Mouse (Mus musculus): ENCODE data around the gene Eng. TPM values are rescaled to one million over a fixed set of nuclear protein-coding genes. Genes with fewer than 3 reads are reported as not detected.

Gene Eng
- polyA plus RNA-seq, 1 experiment = 1.6 TPM

GRCm38 (mm10) chr2:32641810-32642209 lies 4.6 kb upstream of the Eng start:
- no peak overlapping the region for H3ac ChIP-seq (ENCODE audit: control insufficient read depth, insufficient read length)
- TF ChIP-seq MYOG (IDR thresholded peaks at IDR 0.05; ENCODE audit: control insufficient read depth in 1 of 3, insufficient read depth in 1 of 3, insufficient read length in 2 of 3, low read depth in 2 of 3) = no peak
- no peak for TF ChIP-seq POLR2AphosphoS2 (IDR thresholded peaks at IDR 0.05; ENCODE audit: insufficient read length, low read depth)
- H3K79me2 ChIP-seq (ENCODE audit: control insufficient read depth, insufficient read depth) = no peaks in the 10 kb centered on the region
- no peaks in the 10 kb centered on the region for H3K36me3 ChIP-seq (ENCODE audit: control insufficient read depth, insufficient read depth)
- H3K4me2 ChIP-seq (ENCODE audit: low read depth) = no peak overlapping the region
- H3K4me3 ChIP-seq = no peak overlapping the region
- no peaks in the 10 kb centered on the region for H3K27me3 ChIP-seq (ENCODE audit: control insufficient read depth, insufficient read depth, insufficient read length)

GRCm38 (mm10) chr2:32642813-32643212 lies 3.6 kb upstream of the Eng start:
- no peaks in the 10 kb centered on the region for H3K27me3 ChIP-seq (ENCODE audit: control insufficient read depth, insufficient read depth, insufficient read length)
- no peaks in the 10 kb centered on the region for H3K36me3 ChIP-seq (ENCODE audit: control insufficient read depth, insufficient read depth)
- no peak overlapping the region for H3ac ChIP-seq (ENCODE audit: control insufficient read depth, insufficient read length)
- H3K79me2 ChIP-seq (ENCODE audit: control insufficient read depth, insufficient read depth) = no peaks in the 10 kb centered on the region
- no peak for TF ChIP-seq USF1 (IDR thresholded peaks at IDR 0.05; ENCODE audit: low read depth)
- TF ChIP-seq POLR2AphosphoS2 (IDR thresholded peaks at IDR 0.05; ENCODE audit: insufficient read length, low read depth) = no peak
- TF ChIP-seq POLR2A (IDR thresholded peaks at IDR 0.05; ENCODE audit: insufficient read length, low read depth) = no peak
- no peak for TF ChIP-seq E2F4 (IDR thresholded peaks at IDR 0.05; ENCODE audit: insufficient read depth)
- no peak for TF ChIP-seq TCF3 (IDR thresholded peaks at IDR 0.05; ENCODE audit: insufficient read length, low read depth)
- no peak for TF ChIP-seq MYOD1 (IDR thresholded peaks at IDR 0.05; ENCODE audit: control insufficient read depth in 1 of 3, insufficient read length in 2 of 3, low read depth in 2 of 3)
- no peak for TF ChIP-seq MYOG (IDR thresholded peaks at IDR 0.05; ENCODE audit: control insufficient read depth in 1 of 3, insufficient read depth in 1 of 3, insufficient read length in 2 of 3, low read depth in 2 of 3)
- no peak for TF ChIP-seq SRF (IDR thresholded peaks at IDR 0.05; ENCODE audit: control insufficient read depth, insufficient read length, low read depth)
- no peak for TF ChIP-seq CEBPB (IDR thresholded peaks at IDR 0.05; ENCODE audit: insufficient read depth, poor library complexity, severe bottlenecking)
- TF ChIP-seq TCF12 (IDR thresholded peaks at IDR 0.05; ENCODE audit: insufficient read depth, poor library complexity, severe bottlenecking) = no peak
- no peak for TF ChIP-seq MAX (IDR thresholded peaks at IDR 0.05; ENCODE audit: low read depth)
- H3K4me3 ChIP-seq = no peak overlapping the region
- H3K4me2 ChIP-seq (ENCODE audit: low read depth) = no peak overlapping the region

GRCm38 (mm10) chr2:32644083-32644482 lies 2.3 kb upstream of the Eng start:
- Histone ChIP-seq H3K36me3 (ENCODE audit: control insufficient read depth, insufficient read depth) (no peaks in the 10 kb centered on the region), H3K4me3 (no peak overlapping the region), H3K27me3 (ENCODE audit: control insufficient read depth, insufficient read depth, insufficient read length) (no peaks in the 10 kb centered on the region), H3K79me2 (ENCODE audit: control insufficient read depth, insufficient read depth) (no peaks in the 10 kb centered on the region), H3ac (ENCODE audit: control insufficient read depth, insufficient read length) (no peak overlapping the region), H3K4me2 (ENCODE audit: low read depth) (no peak overlapping the region)
- TF ChIP-seq TCF3 (IDR thresholded peaks at IDR 0.05; ENCODE audit: insufficient read length, low read depth) (no peak), USF1 (IDR thresholded peaks at IDR 0.05; ENCODE audit: low read depth) (no peak), POLR2A (IDR thresholded peaks at IDR 0.05; ENCODE audit: insufficient read length, low read depth) (no peak), MYOG (IDR thresholded peaks at IDR 0.05; ENCODE audit: control insufficient read depth in 1 of 3, insufficient read depth in 1 of 3, insufficient read length in 2 of 3, low read depth in 2 of 3) (no peak), REST (IDR thresholded peaks at IDR 0.05; ENCODE audit: insufficient read depth, insufficient read length) (no peak), MAX (IDR thresholded peaks at IDR 0.05; ENCODE audit: low read depth) (no peak), E2F4 (IDR thresholded peaks at IDR 0.05; ENCODE audit: insufficient read depth) (no peak), SRF (IDR thresholded peaks at IDR 0.05; ENCODE audit: control insufficient read depth, insufficient read length, low read depth) (no peak), MYOD1 (IDR thresholded peaks at IDR 0.05; ENCODE audit: control insufficient read depth in 1 of 3, insufficient read length in 2 of 3, low read depth in 2 of 3) (no peak), CEBPB (IDR thresholded peaks at IDR 0.05; ENCODE audit: insufficient read depth, poor library complexity, severe bottlenecking) (no peak), POLR2AphosphoS2 (IDR thresholded peaks at IDR 0.05; ENCODE audit: insufficient read length, low read depth) (no peak), TCF12 (IDR thresholded peaks at IDR 0.05; ENCODE audit: insufficient read depth, poor library complexity, severe bottlenecking) (no peak)

- Histone ChIP-seq H3K4me2 (ENCODE audit: low read depth) (no peak overlapping the region), H3K36me3 (ENCODE audit: control insufficient read depth, insufficient read depth) (no peaks in the 10 kb centered on the region), H3K79me2 (ENCODE audit: control insufficient read depth, insufficient read depth) (no peaks in the 10 kb centered on the region), H3ac (ENCODE audit: control insufficient read depth, insufficient read length) (no peak overlapping the region), H3K27me3 (ENCODE audit: control insufficient read depth, insufficient read depth, insufficient read length) (no peaks in the 10 kb centered on the region), H3K4me3 (no peak overlapping the region)
- TF ChIP-seq TCF3 (IDR thresholded peaks at IDR 0.05; ENCODE audit: insufficient read length, low read depth) (no peak), TCF12 (IDR thresholded peaks at IDR 0.05; ENCODE audit: insufficient read depth, poor library complexity, severe bottlenecking) (no peak), E2F4 (IDR thresholded peaks at IDR 0.05; ENCODE audit: insufficient read depth) (no peak), REST (IDR thresholded peaks at IDR 0.05; ENCODE audit: insufficient read depth, insufficient read length) (no peak), MYOD1 (IDR thresholded peaks at IDR 0.05; ENCODE audit: control insufficient read depth in 1 of 3, insufficient read length in 2 of 3, low read depth in 2 of 3) (no peak), MYOG (IDR thresholded peaks at IDR 0.05; ENCODE audit: control insufficient read depth in 1 of 3, insufficient read depth in 1 of 3, insufficient read length in 2 of 3, low read depth in 2 of 3) (no peak), MAX (IDR thresholded peaks at IDR 0.05; ENCODE audit: low read depth) (no peak), POLR2A (IDR thresholded peaks at IDR 0.05; ENCODE audit: insufficient read length, low read depth) (no peak), SRF (IDR thresholded peaks at IDR 0.05; ENCODE audit: control insufficient read depth, insufficient read length, low read depth) (no peak), USF1 (IDR thresholded peaks at IDR 0.05; ENCODE audit: low read depth) (no peak), POLR2AphosphoS2 (IDR thresholded peaks at IDR 0.05; ENCODE audit: insufficient read length, low read depth) (no peak), CEBPB (IDR thresholded peaks at IDR 0.05; ENCODE audit: insufficient read depth, poor library complexity, severe bottlenecking) (no peak)
Measured at GRCm38 (mm10) chr2:32644799-32645475, 1.5 kb upstream of the Eng start.

GRCm38 (mm10) chr2:32645647-32646046 lies 748 bp upstream of the Eng start:
- H3K4me2 ChIP-seq (ENCODE audit: low read depth) = no peak overlapping the region
- H3K27me3 ChIP-seq (ENCODE audit: control insufficient read depth, insufficient read depth, insufficient read length) = no peaks in the 10 kb centered on the region
- H3K36me3 ChIP-seq (ENCODE audit: control insufficient read depth, insufficient read depth) = no peaks in the 10 kb centered on the region
- H3K79me2 ChIP-seq (ENCODE audit: control insufficient read depth, insufficient read depth) = no peaks in the 10 kb centered on the region
- H3K4me3 ChIP-seq = no peak overlapping the region
- H3ac ChIP-seq (ENCODE audit: control insufficient read depth, insufficient read length) = no peak overlapping the region
- no peak for TF ChIP-seq MYOD1 (IDR thresholded peaks at IDR 0.05; ENCODE audit: control insufficient read depth in 1 of 3, insufficient read length in 2 of 3, low read depth in 2 of 3)
- TF ChIP-seq TCF12 (IDR thresholded peaks at IDR 0.05; ENCODE audit: insufficient read depth, poor library complexity, severe bottlenecking) = no peak
- TF ChIP-seq SRF (IDR thresholded peaks at IDR 0.05; ENCODE audit: control insufficient read depth, insufficient read length, low read depth) = no peak
- TF ChIP-seq REST (IDR thresholded peaks at IDR 0.05; ENCODE audit: insufficient read depth, insufficient read length) = no peak
- TF ChIP-seq CEBPB (IDR thresholded peaks at IDR 0.05; ENCODE audit: insufficient read depth, poor library complexity, severe bottlenecking) = no peak
- no peak for TF ChIP-seq E2F4 (IDR thresholded peaks at IDR 0.05; ENCODE audit: insufficient read depth)
- TF ChIP-seq USF1 (IDR thresholded peaks at IDR 0.05; ENCODE audit: low read depth) = no peak
- no peak for TF ChIP-seq MYOG (IDR thresholded peaks at IDR 0.05; ENCODE audit: control insufficient read depth in 1 of 3, insufficient read depth in 1 of 3, insufficient read length in 2 of 3, low read depth in 2 of 3)
- TF ChIP-seq TCF3 (IDR thresholded peaks at IDR 0.05; ENCODE audit: insufficient read length, low read depth) = no peak
- no peak for TF ChIP-seq MAX (IDR thresholded peaks at IDR 0.05; ENCODE audit: low read depth)
- no peak for TF ChIP-seq POLR2AphosphoS2 (IDR thresholded peaks at IDR 0.05; ENCODE audit: insufficient read length, low read depth)
- no peak for TF ChIP-seq POLR2A (IDR thresholded peaks at IDR 0.05; ENCODE audit: insufficient read length, low read depth)
